Comparison of ENCODE assay signal across 24 mouse cellular contexts in genomic region chr7:19129396-19129795, GRCm38 (mm10). TPM values are rescaled to one million over a fixed set of nuclear protein-coding genes. Genes with fewer than 3 reads are reported as not detected.
DNase-seq lines count a peak whose midpoint lies in the region; ATAC-seq lines count a peak whose summit lies in the region.
"Had no signal": no experiment of that assay in that cellular context is flagged by ENCODE, and none has a peak within 500 bp of the region (broad histone marks: within the 10 kb centered on the region; RNA-seq: fewer than 3 reads in every experiment).

No protein-coding gene starts in this region.

- no peak for ATAC-seq in hindbrain, embryonic 16.5 days
- ATAC-seq in hindbrain, embryonic 12.5 days (ENCODE audit: low FRiP score): no peak
- ATAC-seq in activated CD4-positive, CD25-positive, alpha-beta regulatory T cell, adult 4 months: peak; percentile 10
- ATAC-seq: forebrain, embryonic 14.5 days; forebrain, postnatal 0 days; intestine, postnatal 0 days had no signal

- H3K27me3 ChIP-seq in hindbrain, embryonic 16.5 days (replicated peaks; ENCODE audit: control insufficient read depth, insufficient read depth, low read length): no peaks in the 10 kb centered on the region
- H3K27me3 ChIP-seq in hindbrain, embryonic 12.5 days: no peaks in the 10 kb centered on the region
- H3K27me3 ChIP-seq: heart, embryonic 12.5 days; heart, embryonic 15.5 days; hindbrain, embryonic 15.5 days had no signal

- WGBS in hindbrain, embryonic 16.5 days: 94% methylated on average over 5 of the region's 5 CpGs
- 93% methylated on average over 5 of the region's 5 CpGs for WGBS in hindbrain, embryonic 12.5 days

- no peak overlapping the region for H3K4me2 ChIP-seq in hindbrain, embryonic 16.5 days (ENCODE audit: low read length)
- no peak overlapping the region for H3K4me2 ChIP-seq in hindbrain, embryonic 12.5 days (replicated peaks)
- H3K4me2 ChIP-seq: heart, embryonic 12.5 days; heart, embryonic 15.5 days; hindbrain, embryonic 15.5 days had no signal

- intact Hi-C loops in gastrocnemius, postnatal 36 days (cut with DNase I): no loop called here

- H3K4me3 ChIP-seq in hindbrain, embryonic 16.5 days (ENCODE audit: low read length): no peak overlapping the region
- no peak overlapping the region for H3K4me3 ChIP-seq in hindbrain, embryonic 12.5 days
- H3K4me3 ChIP-seq: gastrocnemius, adult 2 months; heart, embryonic 12.5 days; heart, embryonic 15.5 days; hindbrain, embryonic 15.5 days had no signal

- H3K36me3 ChIP-seq in hindbrain, embryonic 16.5 days (ENCODE audit: control insufficient read depth, insufficient read depth, low read length): no peaks in the 10 kb centered on the region
- 0 out of 2 replicates have a peak, but pooled peaks cover 6% of the 10 kb centered on the region for H3K36me3 ChIP-seq in hindbrain, embryonic 12.5 days
- H3K36me3 ChIP-seq: heart, embryonic 15.5 days; hindbrain, embryonic 15.5 days had no signal

- DNase-seq in cerebellum, adult 9-10 months: peak; percentile 46
- DNase-seq in cerebellum, adult 18-20 months: no peak
- peak; percentile 47 for DNase-seq in CD4-positive helper T cell, adult 2 months (ENCODE audit: low read depth, low spot score)
- no peak for DNase-seq in gastrocnemius, postnatal 36 days
- DNase-seq in heart, postnatal 4 days: no peak
- DNase-seq: adrenal gland, postnatal 10 days; adrenal gland, postnatal 36 days; cerebellum, postnatal 25 days; forebrain, postnatal 0 days; gastrocnemius, adult 2 months; gastrocnemius, postnatal 14 days; heart, adult 18-20 months; heart, postnatal 10 days; heart, postnatal 36 days; kidney, adult 2 months had no signal

- H3K9ac ChIP-seq in hindbrain, embryonic 16.5 days (ENCODE audit: low read depth, low read length): 0 out of 2 replicates have a peak overlapping the region, but pooled peaks have one; percentile 11
- no peak overlapping the region for H3K9ac ChIP-seq in hindbrain, embryonic 12.5 days
- H3K9ac ChIP-seq: forebrain, postnatal 0 days; heart, embryonic 12.5 days; heart, embryonic 15.5 days; hindbrain, embryonic 15.5 days had no signal

- H3K4me1 ChIP-seq in hindbrain, embryonic 16.5 days (ENCODE audit: control insufficient read depth, insufficient read depth, low read depth, low read length): peaks cover 4% of the 10 kb centered on the region; the same call in 1 of the 2 replicates
- H3K4me1 ChIP-seq in hindbrain, embryonic 12.5 days: peaks cover 14% of the 10 kb centered on the region; the same call in 1 of the 2 replicates

- no peaks in the 10 kb centered on the region for H3K9me3 ChIP-seq in hindbrain, embryonic 16.5 days (ENCODE audit: control insufficient read depth, low read length)
- no peaks in the 10 kb centered on the region for H3K9me3 ChIP-seq in hindbrain, embryonic 12.5 days (replicated peaks)
- H3K9me3 ChIP-seq: heart, embryonic 12.5 days; heart, embryonic 15.5 days; hindbrain, embryonic 15.5 days had no signal

- no peak overlapping the region for H3K27ac ChIP-seq in hindbrain, embryonic 16.5 days (ENCODE audit: low read depth, low read length)
- no peak overlapping the region for H3K27ac ChIP-seq in hindbrain, embryonic 12.5 days

RNA-seq across cellular contexts. Expression of gene Fbxo46, which starts 9.7 kb away (rescaled TPM):
- 16.4 and 17.7 TPM in 2 replicates for polyA plus RNA-seq in hindbrain, embryonic 16.5 days (2015; fragmentation: Nextera tagmentation; extraction: Ambion mirVana)
- 20.9 TPM in 2 replicates for polyA plus RNA-seq in hindbrain, embryonic 12.5 days (2016; fragmentation: Nextera tagmentation; extraction: Ambion mirVana)
- 10 to 100 TPM; 17.1 to 17.7 TPM for polyA plus RNA-seq in activated CD4-positive, CD25-positive, alpha-beta regulatory T cell, adult 4 months (2017; shearing (Covaris generic))
- total RNA-seq in gastrocnemius, postnatal 36 days (2021): 1 to 10 TPM; 2.0 to 2.8 TPM
- total RNA-seq in heart, postnatal 4 days (2021): 1 to 10 TPM; 5.5 to 7.2 TPM

RNA-seq across cellular contexts. Expression of gene Gm4969, which starts 11.2 kb away (rescaled TPM):
- polyA plus RNA-seq in hindbrain, embryonic 16.5 days (2015; fragmentation: Nextera tagmentation; extraction: Ambion mirVana): 7.0 and 8.8 TPM in 2 replicates
- polyA plus RNA-seq in hindbrain, embryonic 12.5 days (2016; fragmentation: Nextera tagmentation; extraction: Ambion mirVana): 1.8 TPM in 2 replicates
- polyA plus RNA-seq in activated CD4-positive, CD25-positive, alpha-beta regulatory T cell, adult 4 months (2017; shearing (Covaris generic)): not detected
- not detected for total RNA-seq in gastrocnemius, postnatal 36 days (2021)
- total RNA-seq in heart, postnatal 4 days (2021): under 1 TPM; 0.33 to 0.56 TPM
- total RNA-seq: adrenal gland, adult 18-20 months; adrenal gland, postnatal 36 days; gastrocnemius, adult 2 months; gastrocnemius, postnatal 14 days; heart, adult 18-20 months; heart, postnatal 36 days had no signal

RNA-seq across cellular contexts. Expression of gene Qpctl, which starts 19.7 kb away (rescaled TPM):
- polyA plus RNA-seq in hindbrain, embryonic 16.5 days (2015; fragmentation: Nextera tagmentation; extraction: Ambion mirVana): 24.0 and 26.3 TPM in 2 replicates
- polyA plus RNA-seq in hindbrain, embryonic 12.5 days (2016; fragmentation: Nextera tagmentation; extraction: Ambion mirVana): 21.2 and 22.8 TPM in 2 replicates
- polyA plus RNA-seq in activated CD4-positive, CD25-positive, alpha-beta regulatory T cell, adult 4 months (2017; shearing (Covaris generic)): 10 to 100 TPM in 1 of 2 experiments, 1 to 10 TPM in 1; 8.9 to 11.6 TPM
- 1 to 10 TPM; 1.5 to 2.0 TPM for total RNA-seq in gastrocnemius, postnatal 36 days (2021)
- total RNA-seq in heart, postnatal 4 days (2021): 1 to 10 TPM; 6.9 to 7.7 TPM

RNA-seq across cellular contexts. Expression of gene Snrpd2, which starts 20.1 kb away (rescaled TPM):
- 107 and 110 TPM in 2 replicates for polyA plus RNA-seq in hindbrain, embryonic 16.5 days (2015; fragmentation: Nextera tagmentation; extraction: Ambion mirVana)
- 118 and 122 TPM in 2 replicates for polyA plus RNA-seq in hindbrain, embryonic 12.5 days (2016; fragmentation: Nextera tagmentation; extraction: Ambion mirVana)
- 10 to 100 TPM; 85.2 to 96.5 TPM for polyA plus RNA-seq in activated CD4-positive, CD25-positive, alpha-beta regulatory T cell, adult 4 months (2017; shearing (Covaris generic))
- 10 to 100 TPM; 47.3 to 49.9 TPM for total RNA-seq in gastrocnemius, postnatal 36 days (2021)
- total RNA-seq in heart, postnatal 4 days (2021): 10 to 100 TPM; 95.2 to 99.9 TPM

RNA-seq across cellular contexts. Expression of gene Six5, which starts 35.0 kb away (rescaled TPM):
- 1.9 and 2.9 TPM in 2 replicates for polyA plus RNA-seq in hindbrain, embryonic 16.5 days (2015; fragmentation: Nextera tagmentation; extraction: Ambion mirVana)
- 9.1 and 9.7 TPM in 2 replicates for polyA plus RNA-seq in hindbrain, embryonic 12.5 days (2016; fragmentation: Nextera tagmentation; extraction: Ambion mirVana)
- polyA plus RNA-seq in activated CD4-positive, CD25-positive, alpha-beta regulatory T cell, adult 4 months (2017; shearing (Covaris generic)): under 1 TPM in 1 of 2 experiments, not detected in 1; 0.25 TPM
- total RNA-seq in gastrocnemius, postnatal 36 days (2021): 1 to 10 TPM; 1.2 to 1.5 TPM
- total RNA-seq in heart, postnatal 4 days (2021): 10 to 100 TPM; 10.3 to 10.4 TPM

Comparison
In these comparisons a context has a peak if more than half of its experiments do, and no peak if none do; other contexts are left out.
1. DNase-seq: peak in cerebellum, adult 9-10 months (single experiment) and CD4-positive helper T cell, adult 2 months (single experiment); none in cerebellum, adult 18-20 months (0 of 2), gastrocnemius, postnatal 36 days (0 of 2) and heart, postnatal 4 days (single experiment).